31 mouse cellular contexts compared by ENCODE assay signal in genomic region chr9:61170921-61171320, GRCm38 (mm10).
"Had no signal": no experiment of that assay in that cellular context is flagged by ENCODE, and none has a peak within 500 bp of the region (broad histone marks: within the 10 kb centered on the region; RNA-seq: fewer than 3 reads in every experiment).

No protein-coding gene starts in this region.

- H3K36me3 ChIP-seq: limb, embryonic 10.5 days; limb, embryonic 12.5 days; limb, embryonic 13.5 days; limb, embryonic 15.5 days; liver, embryonic 12.5 days; liver, embryonic 13.5 days; liver, embryonic 15.5 days; lung, embryonic 15.5 days; midbrain, embryonic 10.5 days; midbrain, embryonic 12.5 days; midbrain, embryonic 15.5 days; neural tube, embryonic 12.5 days had no signal

- H3K27me3 ChIP-seq: liver, embryonic 12.5 days; liver, embryonic 13.5 days; liver, embryonic 15.5 days; midbrain, embryonic 12.5 days; midbrain, embryonic 15.5 days; neural tube, embryonic 12.5 days had no signal

- H3K4me1 ChIP-seq: liver, embryonic 12.5 days; liver, embryonic 15.5 days; megakaryocyte, embryonic 14.5 days had no signal

- ATAC-seq: liver, embryonic 12.5 days; liver, postnatal 0 days; lung, postnatal 0 days; midbrain, embryonic 15.5 days; midbrain, embryonic 16.5 days had no signal

- DNase-seq: left cerebral cortex, postnatal 4 days; liver; liver, embryonic 13.5 days; liver, postnatal 0 days; lung, adult 18-20 months; lung, adult 2 months; lung, embryonic 14.5 days; lung, postnatal 10 days; lung, postnatal 14 days; lung, postnatal 36 days; lung, postnatal 4 days; midbrain, embryonic 14.5 days had no signal

- H3K4me2 ChIP-seq: limb, embryonic 12.5 days; limb, embryonic 13.5 days; limb, embryonic 15.5 days; liver, embryonic 11.5 days; liver, embryonic 12.5 days; liver, embryonic 13.5 days; liver, embryonic 15.5 days; lung, embryonic 14.5 days; lung, embryonic 15.5 days; midbrain, embryonic 12.5 days; midbrain, embryonic 15.5 days; neural tube, embryonic 12.5 days had no signal

- H3K9me3 ChIP-seq: limb, embryonic 10.5 days; limb, embryonic 12.5 days; limb, embryonic 13.5 days; limb, embryonic 15.5 days; liver, embryonic 12.5 days; liver, embryonic 13.5 days; liver, embryonic 15.5 days; lung, embryonic 15.5 days; megakaryocyte, embryonic 14.5 days; midbrain, embryonic 10.5 days; midbrain, embryonic 12.5 days; midbrain, embryonic 15.5 days; neural tube, embryonic 12.5 days had no signal

- H3K9ac ChIP-seq: limb, embryonic 12.5 days; limb, embryonic 13.5 days; limb, embryonic 15.5 days; liver, embryonic 12.5 days; liver, embryonic 13.5 days; liver, embryonic 14.5 days; liver, embryonic 15.5 days; liver, postnatal 0 days; lung, embryonic 14.5 days; lung, embryonic 15.5 days; midbrain, embryonic 12.5 days; midbrain, embryonic 15.5 days; neural tube, embryonic 12.5 days had no signal

- H3K27ac ChIP-seq: left cerebral cortex, adult 2 months; limb, embryonic 10.5 days; limb, embryonic 12.5 days; limb, embryonic 13.5 days; limb, embryonic 15.5 days; liver, embryonic 12.5 days; liver, embryonic 13.5 days; liver, embryonic 14.5 days; liver, embryonic 15.5 days; lung, embryonic 15.5 days; macrophage; midbrain, embryonic 10.5 days; midbrain, embryonic 12.5 days; midbrain, embryonic 15.5 days; neural tube, embryonic 12.5 days had no signal

- H3K4me3 ChIP-seq: left cerebral cortex, adult 2 months; limb, embryonic 10.5 days; limb, embryonic 12.5 days; limb, embryonic 13.5 days; limb, embryonic 15.5 days; liver, embryonic 12.5 days; liver, embryonic 13.5 days; liver, embryonic 15.5 days; lung, embryonic 15.5 days; megakaryocyte, embryonic 14.5 days; midbrain, embryonic 10.5 days; midbrain, embryonic 12.5 days; midbrain, embryonic 15.5 days; myocyte; neural tube, embryonic 12.5 days had no signal
